In genomic region chr19:11818199-11819142, GRCm38 (mm10) we compare ENCODE assay signal across 9 mouse cellular contexts. TPM values are rescaled to one million over a fixed set of nuclear protein-coding genes. Genes with fewer than 3 reads are reported as not detected.
DNase-seq lines count a peak whose midpoint lies in the region; ATAC-seq lines count a peak whose summit lies in the region.
"Had no signal": no experiment of that assay in that cellular context is flagged by ENCODE, and none has a peak within 500 bp of the region (broad histone marks: within the 10 kb centered on the region; RNA-seq: fewer than 3 reads in every experiment).

No protein-coding gene starts in this region.

- ATAC-seq in hindbrain, embryonic 12.5 days (ENCODE audit: low FRiP score), result peak; percentile 72

- peak overlapping the region; percentile 88 for H3K4me2 ChIP-seq in hindbrain, embryonic 12.5 days (replicated peaks)

- H3K4me3 ChIP-seq in hindbrain, embryonic 12.5 days, result peak overlapping the region; percentile 74

- peaks cover 15% of the 10 kb centered on the region; the same call in 1 of the 2 replicates for H3K4me1 ChIP-seq in hindbrain, embryonic 12.5 days

- H3K9ac ChIP-seq in hindbrain, embryonic 12.5 days, result peak overlapping the region; percentile 61

- peaks cover 44% of the 10 kb centered on the region for H3K27me3 ChIP-seq in hindbrain, embryonic 12.5 days

- under 1% methylated on average over 72 of the region's 83 CpGs for WGBS in hindbrain, embryonic 12.5 days

- no peak overlapping the region for H3K27ac ChIP-seq in hindbrain, embryonic 12.5 days

- H3K36me3 ChIP-seq in hindbrain, embryonic 12.5 days, result no peaks in the 10 kb centered on the region

- no peaks in the 10 kb centered on the region for H3K9me3 ChIP-seq in hindbrain, embryonic 12.5 days (replicated peaks)

- DNase-seq in T-cell, adult 2 months (ENCODE audit: low spot score), result peak; percentile 37
- peak; percentile 81 for DNase-seq in cerebellum, adult 9-11 months
- peak; percentile 10 to 15 for DNase-seq in frontal cortex, postnatal 25 days (ENCODE audit: low spot score in 2 of 2)
- peak; percentile 33 to 44 for DNase-seq in layer of hippocampus, postnatal 25 days (ENCODE audit: extremely low spot score in 1 of 2, low spot score in 1 of 2)
- peak; percentile 71 for DNase-seq in lung, postnatal 10 days
- DNase-seq in ovary, postnatal 14 days (ENCODE audit: low spot score), result peak; percentile 22
- DNase-seq in yolk sac, embryonic 10.5 days (ENCODE audit: low spot score), result peak; percentile 70

RNA-seq across cellular contexts. Expression of gene Stx3, which starts 0.7 kb away (rescaled TPM):
- polyA plus RNA-seq in hindbrain, embryonic 12.5 days (2016; fragmentation: Nextera tagmentation; extraction: Ambion mirVana), result 8.6 TPM in 2 replicates
- total RNA-seq in layer of hippocampus, postnatal 25 days (2021), result 10 to 100 TPM; 24.2 to 32.3 TPM

RNA-seq across cellular contexts. Expression of gene Olfr1417, which starts 20.5 kb away (rescaled TPM):
- polyA plus RNA-seq in hindbrain, embryonic 12.5 days (2016; fragmentation: Nextera tagmentation; extraction: Ambion mirVana), result not detected in 2 replicates
- not detected for total RNA-seq in layer of hippocampus, postnatal 25 days (2021)
- polyA plus RNA-seq: gonadal fat pad, adult 2 months had no signal

RNA-seq across cellular contexts. Expression of gene Olfr1418, which starts 42.4 kb away (rescaled TPM):
- not detected in 2 replicates for polyA plus RNA-seq in hindbrain, embryonic 12.5 days (2016; fragmentation: Nextera tagmentation; extraction: Ambion mirVana)
- not detected for total RNA-seq in layer of hippocampus, postnatal 25 days (2021)
- polyA plus RNA-seq: gonadal fat pad, adult 2 months had no signal

RNA-seq across cellular contexts. Expression of gene Mrpl16, which starts 48.3 kb away (rescaled TPM):
- 41.7 and 43.5 TPM in 2 replicates for polyA plus RNA-seq in hindbrain, embryonic 12.5 days (2016; fragmentation: Nextera tagmentation; extraction: Ambion mirVana)
- 10 to 100 TPM; 34.2 to 37.6 TPM for total RNA-seq in layer of hippocampus, postnatal 25 days (2021)

RNA-seq across cellular contexts. Expression of gene Olfr1419, which starts 56.4 kb away (rescaled TPM):
- 0.20 TPM in 1 of 2 replicates, not detected in the other for polyA plus RNA-seq in hindbrain, embryonic 12.5 days (2016; fragmentation: Nextera tagmentation; extraction: Ambion mirVana)
- total RNA-seq in layer of hippocampus, postnatal 25 days (2021), result not detected
- polyA plus RNA-seq: gonadal fat pad, adult 2 months had no signal

Comparison
In these comparisons a context has a peak if more than half of its experiments do, and no peak if none do; other contexts are left out.
1. DNase-seq: peak in every context shown above with its lines; median percentile 81 in cerebellum, adult 9-11 months; 71 in lung, postnatal 10 days; 70 in yolk sac, embryonic 10.5 days; 38 in layer of hippocampus, postnatal 25 days; 37 in T-cell, adult 2 months; 22 in ovary, postnatal 14 days; 12 in frontal cortex, postnatal 25 days.